Mouse (Mus musculus): ENCODE data around the gene Gm47791. TPM values are rescaled to one million over a fixed set of nuclear protein-coding genes. Genes with fewer than 3 reads are reported as not detected.

Gene Gm47791
- polyA plus RNA-seq, 1 experiment from 2014 or later: not detected

GRCm38 (mm10) chr1:82783559-82783958 lies 12.5 kb upstream of the Gm47791 start:
- no peak overlapping the region for H3K4me2 ChIP-seq (ENCODE audit: low read depth, low read length)
- H3K27me3 ChIP-seq (ENCODE audit: control insufficient read depth, insufficient read depth, low read length): no peaks in the 10 kb centered on the region
- 71% methylated on average over 3 of the region's 3 CpGs for WGBS
- H3K4me3 ChIP-seq (ENCODE audit: low read depth, low read length): no peak overlapping the region
- H3K4me1 ChIP-seq (ENCODE audit: control insufficient read depth, insufficient read depth, low read length): no peaks in the 10 kb centered on the region
- no peak for DNase-seq (ENCODE audit: low spot score)
- H3K9me3 ChIP-seq (replicated peaks; ENCODE audit: control insufficient read depth, low read length): no peaks in the 10 kb centered on the region
- H3K36me3 ChIP-seq (replicated peaks; ENCODE audit: control insufficient read depth, insufficient read depth, low read depth, low read length): no peaks in the 10 kb centered on the region
- no peak overlapping the region for H3K27ac ChIP-seq (replicated peaks; ENCODE audit: low read depth, low read length)
- ATAC-seq (replicated peaks; ENCODE audit: insufficient number of reproducible peaks, low FRiP score, low TSS enrichment, low read depth): no peak
- H3K9ac ChIP-seq (replicated peaks; ENCODE audit: low read length): no peak overlapping the region

- Histone ChIP-seq H3K4me2 (ENCODE audit: low read depth, low read length) (no peak overlapping the region), H3K27ac (replicated peaks; ENCODE audit: low read depth, low read length) (no peak overlapping the region), H3K9me3 (replicated peaks; ENCODE audit: control insufficient read depth, low read length) (no peaks in the 10 kb centered on the region), H3K4me1 (ENCODE audit: control insufficient read depth, insufficient read depth, low read length) (no peaks in the 10 kb centered on the region), H3K36me3 (replicated peaks; ENCODE audit: control insufficient read depth, insufficient read depth, low read depth, low read length) (no peaks in the 10 kb centered on the region), H3K27me3 (ENCODE audit: control insufficient read depth, insufficient read depth, low read length) (no peaks in the 10 kb centered on the region), H3K9ac (replicated peaks; ENCODE audit: low read length) (no peak overlapping the region), H3K4me3 (ENCODE audit: low read depth, low read length) (no peak overlapping the region)
- 88% methylated on average over 6 of the region's 6 CpGs for WGBS
- DNase-seq (ENCODE audit: low spot score) (no peak), ATAC-seq (replicated peaks; ENCODE audit: insufficient number of reproducible peaks, low FRiP score, low TSS enrichment, low read depth) (no peak)
These were observed 8.4 kb upstream of the Gm47791 start for GRCm38 (mm10) chr1:82779388-82779966.

GRCm38 (mm10) chr1:82775293-82775692 lies 4.2 kb upstream of the Gm47791 start:
- Histone ChIP-seq H3K36me3 (replicated peaks; ENCODE audit: control insufficient read depth, insufficient read depth, low read depth, low read length) (no peaks in the 10 kb centered on the region), H3K9ac (replicated peaks; ENCODE audit: low read length) (no peak overlapping the region), H3K27ac (replicated peaks; ENCODE audit: low read depth, low read length) (no peak overlapping the region), H3K4me3 (ENCODE audit: low read depth, low read length) (no peak overlapping the region), H3K9me3 (replicated peaks; ENCODE audit: control insufficient read depth, low read length) (no peaks in the 10 kb centered on the region), H3K27me3 (ENCODE audit: control insufficient read depth, insufficient read depth, low read length) (no peaks in the 10 kb centered on the region), H3K4me2 (ENCODE audit: low read depth, low read length) (no peak overlapping the region), H3K4me1 (ENCODE audit: control insufficient read depth, insufficient read depth, low read length) (no peaks in the 10 kb centered on the region)
- ATAC-seq (replicated peaks; ENCODE audit: insufficient number of reproducible peaks, low FRiP score, low TSS enrichment, low read depth) (no peak), DNase-seq (ENCODE audit: low spot score) (no peak)
- 88% methylated on average over 4 of the region's 4 CpGs for WGBS

- H3K27ac ChIP-seq (replicated peaks; ENCODE audit: low read depth, low read length): no peak overlapping the region
- no peak for ATAC-seq (replicated peaks; ENCODE audit: insufficient number of reproducible peaks, low FRiP score, low TSS enrichment, low read depth)
- H3K9ac ChIP-seq (replicated peaks; ENCODE audit: low read length): no peak overlapping the region
- no peak for DNase-seq (ENCODE audit: low spot score)
- no peaks in the 10 kb centered on the region for H3K36me3 ChIP-seq (replicated peaks; ENCODE audit: control insufficient read depth, insufficient read depth, low read depth, low read length)
- H3K27me3 ChIP-seq (ENCODE audit: control insufficient read depth, insufficient read depth, low read length): no peaks in the 10 kb centered on the region
- no peaks in the 10 kb centered on the region for H3K4me1 ChIP-seq (ENCODE audit: control insufficient read depth, insufficient read depth, low read length)
- 74% methylated on average over 5 of the region's 5 CpGs for WGBS
- H3K4me3 ChIP-seq (ENCODE audit: low read depth, low read length): no peak overlapping the region
- H3K9me3 ChIP-seq (replicated peaks; ENCODE audit: control insufficient read depth, low read length): no peaks in the 10 kb centered on the region
- no peak overlapping the region for H3K4me2 ChIP-seq (ENCODE audit: low read depth, low read length)
These were observed 2.2 kb upstream of the Gm47791 start for GRCm38 (mm10) chr1:82773208-82773607.

- DNase-seq (ENCODE audit: low spot score) (no peak), ATAC-seq (replicated peaks; ENCODE audit: insufficient number of reproducible peaks, low FRiP score, low TSS enrichment, low read depth) (0 out of 2 replicates have a peak, but pooled peaks have one; percentile 62)
- H3K36me3 ChIP-seq (replicated peaks; ENCODE audit: control insufficient read depth, insufficient read depth, low read depth, low read length): no peaks in the 10 kb centered on the region
- 77% methylated on average over 4 of the region's 4 CpGs for WGBS
- H3K4me2 ChIP-seq (ENCODE audit: low read depth, low read length): no peak overlapping the region
- no peaks in the 10 kb centered on the region for H3K27me3 ChIP-seq (ENCODE audit: control insufficient read depth, insufficient read depth, low read length)
- H3K4me1 ChIP-seq (ENCODE audit: control insufficient read depth, insufficient read depth, low read length): no peaks in the 10 kb centered on the region
- no peak overlapping the region for H3K9ac ChIP-seq (replicated peaks; ENCODE audit: low read length)
- no peak overlapping the region for H3K4me3 ChIP-seq (ENCODE audit: low read depth, low read length)
- no peaks in the 10 kb centered on the region for H3K9me3 ChIP-seq (replicated peaks; ENCODE audit: control insufficient read depth, low read length)
- no peak overlapping the region for H3K27ac ChIP-seq (replicated peaks; ENCODE audit: low read depth, low read length)
These were observed 1.4 kb upstream of the Gm47791 start for GRCm38 (mm10) chr1:82772428-82772827.

GRCm38 (mm10) chr1:82768269-82768668 lies 2.8 kb downstream of the Gm47791 start, which contains the start of gene Tm4sf20:
TSS of gene Tm4sf20 (minus strand) at chr1:82768461.
- ATAC-seq (replicated peaks; ENCODE audit: insufficient number of reproducible peaks, low FRiP score, low TSS enrichment, low read depth) (no peak), DNase-seq (ENCODE audit: low spot score) (no peak)
- Histone ChIP-seq H3K4me1 (ENCODE audit: control insufficient read depth, insufficient read depth, low read length) (no peaks in the 10 kb centered on the region), H3K9ac (replicated peaks; ENCODE audit: low read length) (no peak within 1 kb of the TSS), H3K27ac (replicated peaks; ENCODE audit: low read depth, low read length) (no peak within 1 kb of the TSS), H3K4me2 (ENCODE audit: low read depth, low read length) (no peak within 1 kb of the TSS), H3K4me3 (ENCODE audit: low read depth, low read length) (no peak within 1 kb of the TSS), H3K9me3 (replicated peaks; ENCODE audit: control insufficient read depth, low read length) (no peaks in the 10 kb centered on the region), H3K27me3 (ENCODE audit: control insufficient read depth, insufficient read depth, low read length) (no peaks in the 10 kb centered on the region), H3K36me3 (replicated peaks; ENCODE audit: control insufficient read depth, insufficient read depth, low read depth, low read length) (no peaks in the 10 kb centered on the region)
- 80% methylated on average over 5 of the region's 5 CpGs for WGBS

GRCm38 (mm10) chr1:82766641-82767040 lies 4.4 kb downstream of the Gm47791 start:
- Histone ChIP-seq H3K9me3 (replicated peaks; ENCODE audit: control insufficient read depth, low read length) (no peaks in the 10 kb centered on the region), H3K27me3 (ENCODE audit: control insufficient read depth, insufficient read depth, low read length) (no peaks in the 10 kb centered on the region), H3K4me1 (ENCODE audit: control insufficient read depth, insufficient read depth, low read length) (no peaks in the 10 kb centered on the region), H3K27ac (replicated peaks; ENCODE audit: low read depth, low read length) (no peak overlapping the region), H3K4me2 (ENCODE audit: low read depth, low read length) (no peak overlapping the region), H3K9ac (replicated peaks; ENCODE audit: low read length) (no peak overlapping the region), H3K4me3 (ENCODE audit: low read depth, low read length) (no peak overlapping the region), H3K36me3 (replicated peaks; ENCODE audit: control insufficient read depth, insufficient read depth, low read depth, low read length) (no peaks in the 10 kb centered on the region)
- 77% methylated on average over 4 of the region's 4 CpGs for WGBS
- DNase-seq (ENCODE audit: low spot score) (no peak), ATAC-seq (replicated peaks; ENCODE audit: insufficient number of reproducible peaks, low FRiP score, low TSS enrichment, low read depth) (no peak)

GRCm38 (mm10) chr1:82766227-82766626 lies 4.8 kb downstream of the Gm47791 start:
- no peak overlapping the region for H3K4me2 ChIP-seq (ENCODE audit: low read depth, low read length)
- 61% methylated on average over 1 of the region's 1 CpGs for WGBS
- DNase-seq (ENCODE audit: low spot score): no peak
- no peak overlapping the region for H3K27ac ChIP-seq (replicated peaks; ENCODE audit: low read depth, low read length)
- no peak for ATAC-seq (replicated peaks; ENCODE audit: insufficient number of reproducible peaks, low FRiP score, low TSS enrichment, low read depth)
- no peak overlapping the region for H3K4me3 ChIP-seq (ENCODE audit: low read depth, low read length)
- no peaks in the 10 kb centered on the region for H3K36me3 ChIP-seq (replicated peaks; ENCODE audit: control insufficient read depth, insufficient read depth, low read depth, low read length)
- H3K27me3 ChIP-seq (ENCODE audit: control insufficient read depth, insufficient read depth, low read length): no peaks in the 10 kb centered on the region
- no peak overlapping the region for H3K9ac ChIP-seq (replicated peaks; ENCODE audit: low read length)
- H3K4me1 ChIP-seq (ENCODE audit: control insufficient read depth, insufficient read depth, low read length): no peaks in the 10 kb centered on the region
- no peaks in the 10 kb centered on the region for H3K9me3 ChIP-seq (replicated peaks; ENCODE audit: control insufficient read depth, low read length)
